Mouse (Mus musculus): Measurements from ENCODE around the gene Dennd1a. TPM values are rescaled to one million over a fixed set of nuclear protein-coding genes. Genes with fewer than 3 reads are reported as not detected.

The Dennd1a gene
- polyA plus RNA-seq, 1 experiment: 21.6 TPM

GRCm38 (mm10) chr2:37839922-37840321 is 447.3 kb downstream of the Dennd1a start:
- no peak overlapping the region for H3K4me3 ChIP-seq (ENCODE audit: control insufficient read depth, low read depth, low read length)
- H3K36me3 ChIP-seq (ENCODE audit: control insufficient read depth, insufficient read depth, low read length): no peaks in the 10 kb centered on the region; the same call in 1 of the 2 replicates
- no peak overlapping the region for H3K27ac ChIP-seq (ENCODE audit: control insufficient read depth, insufficient read depth, low read depth, low read length)
- H3K4me1 ChIP-seq (ENCODE audit: control insufficient read depth, insufficient read depth, low read length): no peaks in the 10 kb centered on the region
- no peaks in the 10 kb centered on the region for H3K27me3 ChIP-seq (ENCODE audit: control insufficient read depth, insufficient read depth, low read length)
- TF ChIP-seq POLR2A (IDR thresholded peaks at IDR 0.05; ENCODE audit: control insufficient read depth, low read depth, low read length) (no peak), CTCF (IDR thresholded peaks at IDR 0.05; ENCODE audit: control insufficient read depth, insufficient read depth, insufficient replicate concordance, low read depth, low read length) (no peak)

GRCm38 (mm10) chr2:37838202-37838984 is 448.8 kb downstream of the Dennd1a start:
- Histone ChIP-seq H3K36me3 (ENCODE audit: control insufficient read depth, insufficient read depth, low read length) (no peaks in the 10 kb centered on the region), H3K27ac (ENCODE audit: control insufficient read depth, insufficient read depth, low read depth, low read length) (no peak overlapping the region), H3K4me1 (ENCODE audit: control insufficient read depth, insufficient read depth, low read length) (no peaks in the 10 kb centered on the region), H3K27me3 (ENCODE audit: control insufficient read depth, insufficient read depth, low read length) (no peaks in the 10 kb centered on the region), H3K4me3 (ENCODE audit: control insufficient read depth, low read depth, low read length) (no peak overlapping the region)
- TF ChIP-seq POLR2A (IDR thresholded peaks at IDR 0.05; ENCODE audit: control insufficient read depth, low read depth, low read length) (no peak), CTCF (IDR thresholded peaks at IDR 0.05; ENCODE audit: control insufficient read depth, insufficient read depth, insufficient replicate concordance, low read depth, low read length) (no peak)

- Histone ChIP-seq H3K27ac (ENCODE audit: control insufficient read depth, insufficient read depth, low read depth, low read length) (no peak overlapping the region), H3K27me3 (ENCODE audit: control insufficient read depth, insufficient read depth, low read length) (no peaks in the 10 kb centered on the region), H3K4me3 (ENCODE audit: control insufficient read depth, low read depth, low read length) (no peak overlapping the region), H3K36me3 (ENCODE audit: control insufficient read depth, insufficient read depth, low read length) (no peaks in the 10 kb centered on the region), H3K4me1 (ENCODE audit: control insufficient read depth, insufficient read depth, low read length) (no peaks in the 10 kb centered on the region)
- TF ChIP-seq POLR2A (IDR thresholded peaks at IDR 0.05; ENCODE audit: control insufficient read depth, low read depth, low read length) (no peak), CTCF (IDR thresholded peaks at IDR 0.05; ENCODE audit: control insufficient read depth, insufficient read depth, insufficient replicate concordance, low read depth, low read length) (no peak)
These were observed 449.6 kb downstream of the Dennd1a start for GRCm38 (mm10) chr2:37837542-37837941.

- Histone ChIP-seq H3K36me3 (ENCODE audit: control insufficient read depth, insufficient read depth, low read length) (no peaks in the 10 kb centered on the region), H3K27ac (ENCODE audit: control insufficient read depth, insufficient read depth, low read depth, low read length) (no peak overlapping the region), H3K4me3 (ENCODE audit: control insufficient read depth, low read depth, low read length) (no peak overlapping the region), H3K4me1 (ENCODE audit: control insufficient read depth, insufficient read depth, low read length) (no peaks in the 10 kb centered on the region), H3K27me3 (ENCODE audit: control insufficient read depth, insufficient read depth, low read length) (no peaks in the 10 kb centered on the region)
- no peak for TF ChIP-seq POLR2A (IDR thresholded peaks at IDR 0.05; ENCODE audit: control insufficient read depth, low read depth, low read length)
- TF ChIP-seq CTCF (IDR thresholded peaks at IDR 0.05; ENCODE audit: control insufficient read depth, insufficient read depth, insufficient replicate concordance, low read depth, low read length): no peak
These were observed 450.3 kb downstream of the Dennd1a start for GRCm38 (mm10) chr2:37836926-37837325.

GRCm38 (mm10) chr2:37832253-37832652 is 454.9 kb downstream of the Dennd1a start:
- Histone ChIP-seq H3K27me3 (ENCODE audit: control insufficient read depth, insufficient read depth, low read length) (no peaks in the 10 kb centered on the region), H3K36me3 (ENCODE audit: control insufficient read depth, insufficient read depth, low read length) (no peaks in the 10 kb centered on the region), H3K27ac (ENCODE audit: control insufficient read depth, insufficient read depth, low read depth, low read length) (no peak overlapping the region), H3K4me3 (ENCODE audit: control insufficient read depth, low read depth, low read length) (no peak overlapping the region), H3K4me1 (ENCODE audit: control insufficient read depth, insufficient read depth, low read length) (no peaks in the 10 kb centered on the region)
- TF ChIP-seq CTCF (IDR thresholded peaks at IDR 0.05; ENCODE audit: control insufficient read depth, insufficient read depth, insufficient replicate concordance, low read depth, low read length) (no peak), POLR2A (IDR thresholded peaks at IDR 0.05; ENCODE audit: control insufficient read depth, low read depth, low read length) (no peak)

- TF ChIP-seq POLR2A (IDR thresholded peaks at IDR 0.05; ENCODE audit: control insufficient read depth, low read depth, low read length): no peak
- TF ChIP-seq CTCF (IDR thresholded peaks at IDR 0.05; ENCODE audit: control insufficient read depth, insufficient read depth, insufficient replicate concordance, low read depth, low read length): no peak
- Histone ChIP-seq H3K4me3 (ENCODE audit: control insufficient read depth, low read depth, low read length) (no peak overlapping the region), H3K27ac (ENCODE audit: control insufficient read depth, insufficient read depth, low read depth, low read length) (no peak overlapping the region), H3K4me1 (ENCODE audit: control insufficient read depth, insufficient read depth, low read length) (no peaks in the 10 kb centered on the region), H3K36me3 (ENCODE audit: control insufficient read depth, insufficient read depth, low read length) (no peaks in the 10 kb centered on the region), H3K27me3 (ENCODE audit: control insufficient read depth, insufficient read depth, low read length) (no peaks in the 10 kb centered on the region)
These were observed 457.4 kb downstream of the Dennd1a start for GRCm38 (mm10) chr2:37829758-37830275.

- Histone ChIP-seq H3K4me3 (ENCODE audit: control insufficient read depth, low read depth, low read length) (no peak overlapping the region), H3K27me3 (ENCODE audit: control insufficient read depth, insufficient read depth, low read length) (no peaks in the 10 kb centered on the region), H3K4me1 (ENCODE audit: control insufficient read depth, insufficient read depth, low read length) (no peaks in the 10 kb centered on the region), H3K36me3 (ENCODE audit: control insufficient read depth, insufficient read depth, low read length) (no peaks in the 10 kb centered on the region), H3K27ac (ENCODE audit: control insufficient read depth, insufficient read depth, low read depth, low read length) (no peak overlapping the region)
- TF ChIP-seq POLR2A (IDR thresholded peaks at IDR 0.05; ENCODE audit: control insufficient read depth, low read depth, low read length): no peak
These were observed 463.4 kb downstream of the Dennd1a start for GRCm38 (mm10) chr2:37823826-37824225.
